Mouse (Mus musculus) fibroblast of lung, adult 2 months (primary cell): ENCODE measurements around the gene Fgf15.

Experiments
- DNase-seq: peaks from one replicate; pipeline ENCODE4 v3.0.0-alpha.2; 2011; ENCODE audit warnings: low read depth

The Fgf15 gene

DNA sequence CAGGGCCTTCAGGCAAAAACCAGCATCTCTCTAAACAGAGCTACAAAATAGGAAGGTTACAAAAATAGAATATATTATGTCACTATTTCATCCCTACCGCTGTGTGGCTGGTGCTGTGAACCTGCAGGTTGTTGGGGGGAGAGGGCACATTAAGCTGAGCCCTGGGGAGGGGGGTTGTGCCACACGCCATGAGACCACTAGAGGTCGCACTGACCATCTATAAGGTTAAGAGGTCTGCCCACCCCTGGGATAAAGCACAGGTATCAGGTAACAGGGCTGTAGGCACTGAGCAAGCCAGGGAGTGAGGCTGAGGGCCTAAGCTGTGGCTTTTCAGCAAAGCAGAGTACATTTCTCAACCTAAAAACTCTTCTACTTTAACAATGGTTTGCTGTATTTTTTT lies 35.4 kb downstream of the Fgf15 start:
- DNase-seq, result no peak

DNA sequence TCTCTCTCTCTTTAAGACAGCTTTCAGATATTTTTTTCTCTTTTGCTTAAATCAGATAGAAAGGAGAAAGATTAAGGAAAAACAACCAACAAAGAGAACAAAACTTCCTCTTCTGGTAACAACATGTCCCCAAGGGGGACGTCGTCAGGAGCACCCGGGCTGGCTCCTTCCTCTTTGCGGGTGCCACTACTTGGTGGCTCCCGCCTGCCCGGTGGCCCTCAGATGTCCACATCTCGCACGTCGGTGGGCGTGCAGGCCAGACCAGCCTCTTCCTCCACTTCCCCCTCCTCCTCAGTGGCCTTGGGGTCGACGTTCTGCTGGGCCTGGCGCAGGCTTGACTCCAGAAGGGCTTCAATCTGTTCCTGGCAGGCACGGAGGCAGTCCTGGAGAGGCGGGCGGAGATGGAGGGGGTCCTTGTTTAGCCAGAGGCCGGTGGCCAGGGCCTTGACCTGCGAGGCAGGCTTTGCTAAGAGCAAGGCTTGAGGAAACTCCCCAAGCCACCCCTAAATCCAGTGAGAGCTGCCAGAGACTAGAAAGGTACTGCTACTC lies 36.1 kb downstream of the Fgf15 start:
- no peak for DNase-seq

DNA sequence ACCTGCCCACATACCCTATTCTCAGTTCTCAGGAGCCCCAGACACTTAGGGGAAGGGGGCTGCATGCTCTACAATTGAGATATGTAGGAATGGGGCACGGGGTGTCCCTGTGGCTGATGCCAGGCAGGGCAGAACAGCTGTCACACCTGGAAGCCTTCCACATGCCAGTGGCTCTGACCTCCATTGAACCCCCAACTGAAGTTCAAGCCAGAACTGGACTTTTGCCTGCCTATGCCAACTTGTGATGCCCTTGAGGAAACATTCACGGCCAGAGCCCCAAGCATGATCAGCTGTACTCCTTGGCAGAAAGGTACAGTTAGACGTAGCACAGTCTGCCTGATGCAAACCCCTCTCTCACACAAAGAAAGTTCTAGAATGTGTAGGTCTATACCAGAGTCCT lies 37.0 kb downstream of the Fgf15 start:
- no peak for DNase-seq

DNA sequence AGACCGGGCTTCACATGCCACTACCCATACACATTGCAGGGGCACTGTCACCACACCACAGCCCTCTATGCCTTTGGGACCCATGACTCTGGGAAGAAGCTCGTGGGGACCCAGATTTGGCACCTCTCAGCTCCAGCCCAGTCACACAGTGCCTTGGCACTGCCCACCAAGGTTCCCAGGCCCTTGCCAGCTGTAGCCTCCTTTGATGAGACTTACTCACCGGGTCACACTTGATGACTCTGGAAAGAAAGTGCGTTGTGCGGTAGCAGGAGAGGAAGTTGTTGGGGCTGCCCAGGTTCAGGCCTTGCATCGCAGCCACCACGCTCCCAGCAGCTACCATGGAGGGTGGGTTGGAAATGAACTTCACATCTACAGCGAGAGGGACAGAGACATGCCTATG lies 37.5 kb downstream of the Fgf15 start:
- DNase-seq, result no peak

DNA sequence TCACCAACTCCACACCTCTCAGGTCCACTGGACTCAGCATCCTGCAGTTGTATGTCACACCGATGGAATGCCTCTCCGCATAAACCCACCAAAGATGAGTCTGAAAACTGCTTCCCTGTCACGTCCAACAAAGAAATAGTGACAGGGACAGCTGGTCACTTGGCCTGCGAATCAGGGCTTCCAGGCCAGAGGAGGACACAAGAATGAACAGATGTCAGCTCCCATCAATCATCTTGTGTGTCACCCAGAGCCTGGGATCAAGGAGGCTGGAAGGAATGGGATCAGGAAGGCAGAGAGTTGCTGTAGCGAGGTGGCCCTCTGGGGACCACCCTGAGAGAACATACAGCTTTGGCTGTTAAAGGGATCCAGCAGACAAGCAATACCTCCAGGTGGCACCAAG lies 38.6 kb downstream of the Fgf15 start:
- no peak for DNase-seq

DNA sequence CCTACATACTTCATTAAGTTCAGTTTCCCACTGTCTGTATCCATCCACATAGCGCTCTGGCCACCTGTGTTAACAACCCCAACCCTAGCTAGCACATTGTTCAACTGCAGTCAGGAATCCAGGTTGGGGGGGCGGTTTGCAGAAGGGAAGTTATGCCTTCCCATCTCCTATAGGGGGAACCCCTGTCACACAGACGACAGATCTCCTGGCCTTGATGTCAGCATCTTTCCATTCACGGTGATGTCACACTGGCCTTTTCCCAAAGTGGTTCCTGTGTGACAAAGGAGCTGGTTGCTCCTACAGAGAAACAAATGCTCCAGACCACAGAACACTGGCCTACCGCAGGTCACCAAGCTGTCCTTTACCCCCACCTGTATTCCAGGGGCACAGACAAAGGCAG lies 39.2 kb downstream of the Fgf15 start:
- no peak for DNase-seq

DNA sequence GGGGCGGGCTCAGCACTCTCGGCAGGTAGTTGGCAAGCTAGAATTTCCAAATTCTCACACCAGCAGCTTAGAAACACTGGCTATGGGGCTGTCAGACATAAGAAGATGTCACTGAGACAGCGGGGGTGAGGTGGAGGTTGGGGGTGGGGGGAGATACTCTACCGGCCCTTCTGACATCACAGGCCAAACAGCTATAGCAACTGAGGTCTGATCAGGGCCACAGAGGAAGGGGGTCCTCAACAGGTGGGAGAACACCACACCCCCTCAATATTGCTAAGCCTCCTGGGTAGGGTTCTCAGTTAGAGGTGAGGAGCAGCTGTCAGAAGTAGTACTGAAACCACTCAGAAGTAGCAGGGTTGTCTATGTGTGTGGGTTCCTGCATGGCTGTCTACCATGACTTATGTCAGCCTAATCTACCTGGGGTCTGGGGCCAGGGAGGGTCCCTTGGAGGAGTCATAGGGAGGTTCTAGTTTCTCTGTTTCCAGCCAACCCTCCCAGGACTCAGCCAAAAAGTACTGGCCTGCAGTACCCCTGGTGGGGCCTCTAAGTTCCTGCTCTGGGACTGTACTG lies 40.1 kb downstream of the Fgf15 start:
- DNase-seq, result no peak

DNA sequence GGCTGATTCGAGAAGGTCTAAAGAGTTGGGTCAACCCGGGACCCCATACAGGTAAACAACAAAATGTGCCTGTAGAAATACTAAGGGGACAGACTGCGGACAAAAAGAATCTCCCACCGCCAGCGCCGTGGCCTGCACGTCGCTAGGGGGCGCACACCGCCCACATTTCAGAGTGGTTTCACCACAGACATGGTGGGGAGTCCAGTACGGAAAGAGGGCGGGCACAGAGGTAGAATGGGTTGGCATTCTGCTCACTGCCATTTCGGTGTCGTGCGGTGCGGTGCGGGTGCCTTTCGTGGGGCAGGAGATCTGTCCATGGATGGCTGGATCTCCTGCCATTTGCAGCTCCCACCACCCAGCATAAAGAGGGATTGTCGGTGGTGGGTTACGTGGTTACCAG lies 41.2 kb downstream of the Fgf15 start:
- DNase-seq, result peak; percentile 46

DNA sequence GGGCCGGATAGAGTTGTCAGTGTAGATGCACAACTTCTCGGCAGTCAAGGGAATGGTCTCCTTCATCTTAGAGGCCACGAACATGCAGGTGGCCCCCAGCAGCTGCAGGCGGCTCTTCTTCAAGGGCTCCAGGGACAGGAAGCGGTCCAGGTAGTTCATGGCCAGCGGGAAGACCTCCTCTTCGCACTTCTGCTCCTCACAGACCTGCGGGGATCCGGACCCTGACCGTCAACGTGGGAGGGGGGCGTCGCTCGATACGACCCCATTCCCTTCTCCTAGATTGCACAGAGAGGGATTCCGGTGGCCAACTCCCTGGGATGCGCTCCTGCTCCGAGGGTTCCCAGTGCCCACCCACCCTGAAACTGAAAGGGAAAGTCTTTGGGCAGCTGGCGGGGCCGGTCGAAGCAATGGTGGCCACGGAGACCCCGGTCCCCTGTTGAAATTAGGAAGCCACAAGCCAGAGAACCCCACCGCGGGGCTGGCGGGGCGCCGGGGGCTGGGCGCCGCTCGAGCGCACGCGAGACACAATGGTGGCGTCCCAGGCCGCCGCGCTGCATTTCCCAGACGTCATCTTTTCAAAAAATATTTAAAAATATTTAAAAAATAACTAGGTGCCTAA lies 41.7 kb downstream of the Fgf15 start:
- no peak for DNase-seq

DNA sequence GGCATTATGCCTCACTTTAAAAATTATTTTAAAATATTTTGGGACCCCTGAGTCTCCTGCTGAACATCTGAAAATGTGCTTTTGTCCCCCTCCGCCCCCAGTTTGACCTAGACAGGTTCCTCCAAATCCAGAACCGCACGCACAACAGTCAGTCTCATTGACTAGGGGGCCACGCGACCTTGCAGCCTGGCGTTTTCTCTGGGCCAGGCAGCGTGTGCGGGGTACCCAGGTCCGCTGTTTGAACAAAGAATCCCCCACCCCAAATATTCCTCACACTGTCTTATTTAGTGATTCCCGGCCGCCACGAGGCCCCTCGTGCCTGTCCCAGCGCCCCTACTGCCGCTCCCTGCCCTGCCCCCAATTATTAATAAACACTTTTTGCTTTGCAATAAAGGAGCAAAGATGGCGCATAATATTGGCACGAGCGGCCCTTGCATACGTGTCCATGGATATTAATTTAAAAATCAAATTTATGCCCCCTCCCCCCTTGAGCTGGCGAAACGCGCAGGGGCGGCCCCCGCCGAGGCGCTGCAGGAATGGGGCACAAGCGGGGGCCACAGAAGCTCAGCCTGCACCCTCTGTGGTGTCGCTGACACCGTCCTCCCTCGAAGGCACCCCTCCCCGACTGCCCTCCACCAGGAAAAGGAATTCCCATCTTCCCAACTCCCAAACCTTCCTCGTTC lies 42.5 kb downstream of the Fgf15 start:
- no peak for DNase-seq

DNA sequence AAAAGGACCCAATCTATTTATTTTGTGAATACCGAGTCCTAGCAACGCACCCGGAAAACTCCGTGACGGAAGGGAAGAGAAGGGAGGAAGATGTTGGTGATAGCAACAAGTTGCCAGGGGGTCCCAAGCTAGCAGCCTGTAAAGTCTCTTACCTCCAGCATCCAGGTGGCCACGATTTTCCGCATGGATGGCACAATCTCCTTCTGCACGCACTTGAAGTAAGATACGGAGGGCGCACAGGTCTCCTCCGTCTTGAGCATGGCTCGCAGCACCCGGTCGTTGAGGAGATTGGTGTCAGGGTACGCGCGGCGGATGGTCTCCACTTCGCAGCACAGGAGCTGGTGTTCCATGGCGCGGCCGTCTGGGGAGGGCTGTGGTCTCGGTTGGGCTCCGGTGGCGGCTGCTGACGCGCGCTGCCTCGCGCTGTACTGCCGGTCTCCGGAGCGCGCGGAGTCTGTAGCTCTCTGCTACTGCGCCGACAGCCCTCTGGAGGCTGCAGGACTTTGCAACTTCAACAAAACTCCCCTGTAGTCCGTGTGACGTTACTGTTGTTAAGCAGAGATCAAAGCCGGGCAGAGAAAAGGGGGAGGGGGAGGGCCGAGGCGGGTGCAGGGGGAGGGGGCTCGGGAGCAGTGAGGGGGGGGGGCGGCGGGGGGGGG lies 43.1 kb downstream of the Fgf15 start, which contains the start of gene Ccnd1:
TSS of gene Ccnd1 (minus strand) at position 582 of the 659 bp plus-strand sequence.
- peak; percentile 38 for DNase-seq

DNA sequence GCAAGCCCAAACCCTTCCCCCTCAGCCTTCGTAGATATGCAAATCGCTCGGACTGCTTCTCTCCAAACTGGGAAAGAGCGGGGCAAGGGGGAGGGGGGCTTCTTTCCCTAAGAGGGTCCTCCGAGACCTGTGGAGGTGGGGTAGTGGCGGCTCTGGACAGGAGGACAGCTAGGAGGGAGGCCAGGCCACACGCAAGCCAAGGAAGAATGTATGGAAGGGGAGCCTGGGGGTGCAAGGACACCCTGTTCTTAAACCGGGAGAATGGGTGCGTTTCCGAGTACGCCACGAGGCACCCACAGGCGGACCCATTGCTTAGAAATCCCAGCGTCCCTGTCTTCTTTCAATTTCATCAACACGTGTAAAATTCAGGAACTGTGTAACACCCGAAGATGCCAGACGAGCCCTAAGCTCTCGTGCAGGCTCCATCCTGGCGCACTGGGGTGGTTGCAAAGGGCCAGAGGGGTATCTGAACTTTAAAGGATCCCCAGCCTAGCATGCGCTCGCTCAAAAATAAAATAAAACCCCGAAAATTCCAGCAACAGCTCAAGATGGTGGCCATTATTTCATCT lies 43.8 kb downstream of the Fgf15 start:
- no peak for DNase-seq

DNA sequence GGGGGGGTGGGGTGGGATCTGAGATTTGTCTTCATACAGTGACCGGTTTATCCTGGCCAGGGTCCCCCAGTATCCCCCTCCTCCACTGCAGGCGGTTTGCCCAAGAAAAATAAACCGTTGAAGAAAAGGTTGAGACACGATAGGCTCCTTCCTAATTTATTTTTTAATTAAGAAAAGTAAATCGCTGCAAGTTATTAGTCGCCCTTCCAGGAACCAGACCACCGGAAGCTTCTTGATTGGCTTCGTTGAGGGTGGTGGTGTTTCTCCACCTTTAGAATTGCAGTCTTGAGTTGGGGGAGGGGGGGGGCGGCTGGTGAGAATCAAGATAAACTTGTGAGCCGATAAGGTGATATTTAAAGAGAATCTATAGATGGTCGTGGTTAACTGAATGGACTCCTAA lies 44.3 kb downstream of the Fgf15 start:
- DNase-seq, result no peak

DNA sequence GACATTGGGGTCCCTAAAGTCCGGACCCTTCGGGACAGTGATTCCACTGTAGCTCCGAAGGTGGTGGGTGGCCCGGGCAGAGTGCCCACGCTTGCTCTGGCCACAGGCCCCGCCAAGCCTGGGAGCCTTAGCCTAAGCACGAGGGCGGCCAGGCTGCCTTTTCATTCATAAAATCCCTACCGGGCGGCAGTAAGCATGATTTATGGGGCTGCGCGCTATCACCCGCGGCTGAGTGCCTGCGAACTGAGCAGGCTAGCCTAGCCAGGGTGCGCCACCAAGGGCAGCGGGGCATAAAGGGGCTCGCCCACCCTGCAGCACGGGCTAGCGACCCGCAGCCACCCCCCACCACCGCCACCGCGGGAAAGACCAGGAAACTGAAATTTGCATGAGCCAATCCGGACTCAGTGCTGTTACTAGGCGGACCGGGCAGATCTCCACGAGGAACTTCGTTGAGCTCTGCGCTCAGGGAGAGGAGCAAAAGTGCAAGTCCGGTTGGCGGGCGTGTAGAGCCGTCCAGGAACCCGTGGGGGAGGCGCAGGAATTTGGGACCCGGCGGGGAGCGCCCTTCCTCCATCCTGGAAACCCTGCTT lies 45.0 kb downstream of the Fgf15 start:
- peak; percentile 76 for DNase-seq

DNA sequence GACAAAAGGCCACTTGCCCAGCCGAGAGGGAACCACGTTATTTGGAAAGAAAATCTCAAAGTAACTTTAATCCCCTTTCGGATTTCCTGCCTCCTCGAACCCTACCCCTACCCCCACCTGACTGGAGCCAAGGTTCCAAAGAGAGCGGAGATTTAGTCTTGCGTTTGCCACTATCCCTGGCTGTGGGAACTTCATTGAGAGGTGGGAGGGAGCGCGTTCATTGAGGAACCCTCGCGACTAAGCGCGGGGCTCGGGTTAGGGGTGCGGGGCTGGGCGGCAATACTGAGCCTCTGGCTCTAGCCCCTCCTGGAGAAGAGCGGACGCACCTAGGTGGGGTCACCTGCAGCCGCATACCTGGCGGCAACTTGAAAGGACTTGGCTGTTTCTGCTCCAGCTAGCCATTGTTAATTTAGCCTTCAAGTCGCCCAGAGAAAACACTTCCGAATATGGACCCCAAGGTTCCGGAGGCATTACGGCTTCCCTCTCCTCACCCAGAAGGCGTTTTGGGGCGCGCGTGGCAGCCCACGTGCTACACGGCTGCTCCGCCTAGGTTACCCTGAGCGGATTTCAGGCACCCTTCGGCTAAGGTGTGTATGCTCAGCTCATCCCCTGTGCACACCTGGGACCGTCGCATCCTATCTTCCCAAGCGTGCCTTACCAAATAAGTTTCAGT lies 45.9 kb downstream of the Fgf15 start:
- no peak for DNase-seq

DNA sequence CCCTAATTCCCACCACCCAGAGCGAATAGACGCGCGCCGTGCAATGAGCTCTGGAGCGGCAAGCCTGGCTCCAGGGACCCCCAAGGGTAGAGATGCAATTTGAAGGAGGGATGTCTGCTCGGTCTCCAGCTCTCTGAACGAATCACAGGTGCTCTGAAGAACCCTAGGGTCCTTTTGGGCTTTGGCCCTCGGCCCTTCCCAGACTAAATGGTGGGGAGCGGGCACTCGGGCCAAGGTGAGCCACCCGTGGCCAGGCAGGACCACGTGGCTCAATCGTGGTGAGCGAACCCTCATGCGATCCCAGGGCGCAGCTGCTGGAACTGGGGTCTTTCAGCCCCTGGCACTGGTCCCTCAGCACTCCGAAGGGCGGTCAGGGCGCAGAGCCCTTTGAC lies 46.4 kb downstream of the Fgf15 start:
- no peak for DNase-seq

DNA sequence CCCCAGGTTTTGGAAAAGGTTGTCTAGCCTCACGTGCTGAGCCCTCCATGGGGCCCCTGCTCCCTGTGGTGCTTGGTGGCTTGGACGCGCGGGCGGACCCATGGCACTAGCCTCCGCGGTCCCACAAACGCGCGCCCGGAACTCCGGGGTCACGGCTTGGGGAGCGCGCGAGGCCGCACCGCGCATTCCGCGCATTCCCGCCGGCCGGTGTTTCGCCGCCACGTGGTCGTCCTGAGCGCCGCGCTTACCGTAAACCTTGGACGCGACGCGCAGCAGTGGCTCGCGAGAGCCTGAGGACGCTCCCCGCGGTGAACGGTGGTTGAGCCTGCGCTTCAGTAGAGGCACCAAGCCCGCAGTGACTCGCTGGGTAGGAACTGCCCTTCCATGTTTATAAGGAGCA lies 46.9 kb downstream of the Fgf15 start:
- no peak for DNase-seq
